Mouse (Mus musculus) hindbrain, embryonic 10.5 days (tissue): ENCODE data around the gene Hhatl. TPM values are rescaled to one million over a fixed set of nuclear protein-coding genes. Genes with fewer than 3 reads are reported as not detected.

Source experiments
- DNase-seq: peaks from one replicate; pipeline ENCODE4 v3.0.0-alpha.2; 2017; ENCODE audit warnings: low spot score
- H3K27ac ChIP-seq: fragments of 300-500 bp; sonication (generic); 2 replicates; pipeline ENCODE4 v1.5.1; 2016; ENCODE audit warnings: mild to moderate bottlenecking, moderate library complexity
- H3K27me3 ChIP-seq: fragments of 300-500 bp; sonication (generic); 2 replicates; pipeline ENCODE4 v1.6.1; 2016; ENCODE audit warnings: mild to moderate bottlenecking; ENCODE audit not compliant: poor library complexity, insufficient read depth, severe bottlenecking
- H3K36me3 ChIP-seq: fragments of 300-500 bp; sonication (generic); 2 replicates; pipeline ENCODE4 v1.6.1; 2016; ENCODE audit warnings: mild to moderate bottlenecking, moderate library complexity
- H3K4me1 ChIP-seq: fragments of 300-500 bp; sonication (generic); replicated peaks from 2 replicates; pipeline ENCODE4 v1.6.1; 2016; ENCODE audit warnings: mild to moderate bottlenecking
- H3K4me3 ChIP-seq: fragments of 300-500 bp; sonication (generic); 2 replicates; pipeline ENCODE4 v1.5.1; 2016; ENCODE audit warnings: mild to moderate bottlenecking, moderate library complexity
- H3K9me3 ChIP-seq: fragments of 300-500 bp; sonication (generic); 2 replicates; pipeline ENCODE4 v1.6.1; 2016; ENCODE audit warnings: mild to moderate bottlenecking, moderate library complexity
- WGBS: fragments of 180-500 bp; shearing (Covaris S2); methylation state at CpG from one replicate; pipeline ENCODE4 v1.1.7; 2016; 5-methylcytosine and 5-hydroxymethylcytosine counted together
- polyA plus RNA-seq: library from polyadenylated mRNA; unstranded; fragments of >200 nt; fragmentation: Nextera tagmentation; extraction: Ambion mirVana; gene quantifications from 2 replicates; pipeline ENCODE4 v1.2.1, GENCODE M21; 2016

The Hhatl gene
- not detected in 2 replicates for polyA plus RNA-seq

- Histone ChIP-seq H3K27ac (no peak within 1 kb of the TSS), H3K4me3 (no peak within 1 kb of the TSS), H3K36me3 (no peaks in the 10 kb centered on the region), H3K27me3 (peaks cover 3% of the 10 kb centered on the region), H3K4me1 (peaks cover 16% of the 10 kb centered on the region), H3K9me3 (no peaks in the 10 kb centered on the region)
- no peak for DNase-seq
- 48% methylated on average over 24 of the region's 24 CpGs for WGBS
Observed at GRCm38 (mm10) chr9:121791757-121792521, at the start of gene Hhatl. Hhatl (minus strand) TSS chr9:121792507.

- Histone ChIP-seq H3K36me3 (no peaks in the 10 kb centered on the region), H3K4me3 (peak overlapping the region; percentile 66), H3K27ac (peak overlapping the region; percentile 83), H3K4me1 (peaks cover 14% of the 10 kb centered on the region), H3K9me3 (peaks cover 12% of the 10 kb centered on the region; the same call in 1 of the 2 replicates), H3K27me3 (peaks cover 10% of the 10 kb centered on the region)
- DNase-seq = no peak
- WGBS = 40% methylated on average over 7 of the region's 7 CpGs
Observed at GRCm38 (mm10) chr9:121839622-121839965, 47.3 kb upstream of the Hhatl start.

GRCm38 (mm10) chr9:121838829-121839621, 46.7 kb upstream of the Hhatl start, which contains the start of gene Ccdc13:
Ccdc13 (minus strand) TSS chr9:121839461.
- Histone ChIP-seq H3K36me3 (no peaks in the 10 kb centered on the region), H3K9me3 (peaks cover 12% of the 10 kb centered on the region; the same call in 1 of the 2 replicates), H3K27me3 (peaks cover 10% of the 10 kb centered on the region), H3K4me3 (peak within 1 kb of the TSS; percentile 66), H3K27ac (peak within 1 kb of the TSS; percentile 83), H3K4me1 (peaks cover 14% of the 10 kb centered on the region)
- DNase-seq = peak; percentile 94
- 3% methylated on average over 61 of the region's 61 CpGs for WGBS

- Histone ChIP-seq H3K4me1 (peaks cover 14% of the 10 kb centered on the region), H3K27me3 (peaks cover 10% of the 10 kb centered on the region), H3K27ac (no peak overlapping the region), H3K36me3 (no peaks in the 10 kb centered on the region), H3K4me3 (no peak overlapping the region), H3K9me3 (peaks cover 8% of the 10 kb centered on the region; the same call in 1 of the 2 replicates)
- no peak for DNase-seq
- WGBS = 94% methylated on average over 6 of the region's 6 CpGs
Observed at GRCm38 (mm10) chr9:121838008-121838407, 45.7 kb upstream of the Hhatl start.

- Histone ChIP-seq H3K9me3 (peaks cover 8% of the 10 kb centered on the region; the same call in 1 of the 2 replicates), H3K4me1 (peaks cover 9% of the 10 kb centered on the region), H3K36me3 (no peaks in the 10 kb centered on the region), H3K27ac (no peak overlapping the region), H3K27me3 (0 out of 2 replicates have a peak, but pooled peaks cover 2% of the 10 kb centered on the region), H3K4me3 (no peak overlapping the region)
- 84% methylated on average over 11 of the region's 11 CpGs for WGBS
- DNase-seq = no peak
Observed at GRCm38 (mm10) chr9:121833825-121834224, 41.5 kb upstream of the Hhatl start.

GRCm38 (mm10) chr9:121830956-121831293, 38.6 kb upstream of the Hhatl start:
- peak; percentile 81 for DNase-seq
- peaks cover 8% of the 10 kb centered on the region; the same call in 1 of the 2 replicates for H3K9me3 ChIP-seq
- H3K36me3 ChIP-seq = no peaks in the 10 kb centered on the region
- no peaks in the 10 kb centered on the region for H3K27me3 ChIP-seq
- no peak overlapping the region for H3K27ac ChIP-seq
- H3K4me3 ChIP-seq = no peak overlapping the region
- 32% methylated on average over 6 of the region's 6 CpGs for WGBS
- 0 out of 2 replicates have a peak, but pooled peaks cover 4% of the 10 kb centered on the region for H3K4me1 ChIP-seq

- Histone ChIP-seq H3K4me1 (0 out of 2 replicates have a peak, but pooled peaks cover 4% of the 10 kb centered on the region), H3K27ac (no peak overlapping the region), H3K36me3 (no peaks in the 10 kb centered on the region), H3K27me3 (no peaks in the 10 kb centered on the region), H3K9me3 (peaks cover 4% of the 10 kb centered on the region; the same call in 1 of the 2 replicates), H3K4me3 (no peak overlapping the region)
- 80% methylated on average over 6 of the region's 6 CpGs for WGBS
- DNase-seq = no peak
Observed at GRCm38 (mm10) chr9:121830243-121830955, 38.1 kb upstream of the Hhatl start.

- no peak for DNase-seq
- Histone ChIP-seq H3K4me1 (0 out of 2 replicates have a peak, but pooled peaks cover 4% of the 10 kb centered on the region), H3K4me3 (no peak overlapping the region), H3K9me3 (no peaks in the 10 kb centered on the region), H3K36me3 (no peaks in the 10 kb centered on the region), H3K27me3 (no peaks in the 10 kb centered on the region), H3K27ac (no peak overlapping the region)
- 73% methylated on average over 7 of the region's 7 CpGs for WGBS
Observed at GRCm38 (mm10) chr9:121829270-121829992, 37.1 kb upstream of the Hhatl start.

GRCm38 (mm10) chr9:121828314-121828713, 36.0 kb upstream of the Hhatl start:
- H3K9me3 ChIP-seq = no peaks in the 10 kb centered on the region
- H3K4me3 ChIP-seq = no peak overlapping the region
- H3K27me3 ChIP-seq = no peaks in the 10 kb centered on the region
- no peak overlapping the region for H3K27ac ChIP-seq
- DNase-seq = no peak
- 79% methylated on average over 6 of the region's 6 CpGs for WGBS
- no peaks in the 10 kb centered on the region for H3K36me3 ChIP-seq
- 0 out of 2 replicates have a peak, but pooled peaks cover 4% of the 10 kb centered on the region for H3K4me1 ChIP-seq

- no peaks in the 10 kb centered on the region for H3K9me3 ChIP-seq
- no peak overlapping the region for H3K4me3 ChIP-seq
- no peak for DNase-seq
- H3K27me3 ChIP-seq = no peaks in the 10 kb centered on the region
- no peaks in the 10 kb centered on the region for H3K36me3 ChIP-seq
- peaks cover 12% of the 10 kb centered on the region for H3K4me1 ChIP-seq
- WGBS = 91% methylated on average over 3 of the region's 3 CpGs
- no peak overlapping the region for H3K27ac ChIP-seq
Observed at GRCm38 (mm10) chr9:121826356-121826755, 34.0 kb upstream of the Hhatl start.

- peaks cover 14% of the 10 kb centered on the region for H3K4me1 ChIP-seq
- no peak overlapping the region for H3K27ac ChIP-seq
- no peaks in the 10 kb centered on the region for H3K27me3 ChIP-seq
- H3K9me3 ChIP-seq = no peaks in the 10 kb centered on the region
- no peak for DNase-seq
- H3K4me3 ChIP-seq = no peak overlapping the region
- WGBS = 91% methylated on average over 7 of the region's 7 CpGs
- no peaks in the 10 kb centered on the region for H3K36me3 ChIP-seq
Observed at GRCm38 (mm10) chr9:121823991-121824390, 31.7 kb upstream of the Hhatl start.

- no peak overlapping the region for H3K4me3 ChIP-seq
- no peak for DNase-seq
- 0 out of 2 replicates have a peak overlapping the region, but pooled peaks have one; percentile 2 for H3K27ac ChIP-seq
- H3K9me3 ChIP-seq = no peaks in the 10 kb centered on the region
- 87% methylated on average over 1 of the region's 1 CpGs for WGBS
- H3K36me3 ChIP-seq = no peaks in the 10 kb centered on the region
- no peaks in the 10 kb centered on the region for H3K27me3 ChIP-seq
- H3K4me1 ChIP-seq = peaks cover 14% of the 10 kb centered on the region
Observed at GRCm38 (mm10) chr9:121823051-121823450, 30.7 kb upstream of the Hhatl start.
